Mouse (Mus musculus): ENCODE measurements around the gene Copa. TPM values are rescaled to one million over a fixed set of nuclear protein-coding genes. Genes with fewer than 3 reads are reported as not detected.

Gene Copa
- polyA plus RNA-seq, 1 experiment from 2014 or later = 146 TPM

- Histone ChIP-seq H3K27me3 (ENCODE audit: control insufficient read depth, insufficient read depth, low read length) (no peaks in the 10 kb centered on the region), H3K27ac (ENCODE audit: low read depth, low read length) (no peak overlapping the region), H3K4me2 (no peak overlapping the region), H3K4me3 (ENCODE audit: low read depth, low read length) (no peak overlapping the region), H3K4me1 (ENCODE audit: control insufficient read depth, insufficient read depth, low read length) (no peaks in the 10 kb centered on the region; the same call in 1 of the 2 replicates), H3K9ac (ENCODE audit: low read depth, low read length) (no peak overlapping the region), H3K9me3 (replicated peaks; ENCODE audit: control insufficient read depth, low read length) (no peaks in the 10 kb centered on the region), H3K36me3 (ENCODE audit: control insufficient read depth, insufficient read depth, low read length) (peaks cover 31% of the 10 kb centered on the region)
- WGBS (ENCODE audit: insufficient replicate concordance) = 77% methylated on average over 13 of the region's 13 CpGs
- ATAC-seq (replicated peaks; ENCODE audit: insufficient number of reproducible peaks, low FRiP score, low TSS enrichment) = no peak; the same call in 1 of the 2 replicates
Observed at GRCm38 (mm10) chr1:172064613-172065141, 17.7 kb upstream of the Copa start.

- peaks cover 64% of the 10 kb centered on the region for H3K36me3 ChIP-seq (ENCODE audit: control insufficient read depth, insufficient read depth, low read length)
- no peaks in the 10 kb centered on the region for H3K9me3 ChIP-seq (replicated peaks; ENCODE audit: control insufficient read depth, low read length)
- no peak overlapping the region for H3K4me2 ChIP-seq
- H3K27ac ChIP-seq (ENCODE audit: low read depth, low read length) = no peak overlapping the region
- H3K4me1 ChIP-seq (ENCODE audit: control insufficient read depth, insufficient read depth, low read length) = peaks cover 8% of the 10 kb centered on the region; the same call in 1 of the 2 replicates
- 46% methylated on average over 6 of the region's 6 CpGs for WGBS (ENCODE audit: insufficient replicate concordance)
- no peak for ATAC-seq (replicated peaks; ENCODE audit: insufficient number of reproducible peaks, low FRiP score, low TSS enrichment)
- H3K9ac ChIP-seq (ENCODE audit: low read depth, low read length) = no peak overlapping the region
- no peaks in the 10 kb centered on the region for H3K27me3 ChIP-seq (ENCODE audit: control insufficient read depth, insufficient read depth, low read length)
- H3K4me3 ChIP-seq (ENCODE audit: low read depth, low read length) = no peak overlapping the region
Observed at GRCm38 (mm10) chr1:172070227-172070626, 12.1 kb upstream of the Copa start.

- 70% methylated on average over 4 of the region's 4 CpGs for WGBS (ENCODE audit: insufficient replicate concordance)
- Histone ChIP-seq H3K9me3 (replicated peaks; ENCODE audit: control insufficient read depth, low read length) (no peaks in the 10 kb centered on the region), H3K27me3 (ENCODE audit: control insufficient read depth, insufficient read depth, low read length) (no peaks in the 10 kb centered on the region), H3K9ac (ENCODE audit: low read depth, low read length) (no peak overlapping the region), H3K4me2 (no peak overlapping the region), H3K27ac (ENCODE audit: low read depth, low read length) (no peak overlapping the region), H3K4me3 (ENCODE audit: low read depth, low read length) (no peak overlapping the region), H3K4me1 (ENCODE audit: control insufficient read depth, insufficient read depth, low read length) (peaks cover 8% of the 10 kb centered on the region; the same call in 1 of the 2 replicates), H3K36me3 (ENCODE audit: control insufficient read depth, insufficient read depth, low read length) (peaks cover 55% of the 10 kb centered on the region)
- ATAC-seq (replicated peaks; ENCODE audit: insufficient number of reproducible peaks, low FRiP score, low TSS enrichment) = no peak
Observed at GRCm38 (mm10) chr1:172071556-172071955, 10.8 kb upstream of the Copa start.

- Histone ChIP-seq H3K4me3 (ENCODE audit: low read depth, low read length) (no peak overlapping the region), H3K36me3 (ENCODE audit: control insufficient read depth, insufficient read depth, low read length) (peaks cover 46% of the 10 kb centered on the region), H3K27ac (ENCODE audit: low read depth, low read length) (no peak overlapping the region), H3K9ac (ENCODE audit: low read depth, low read length) (no peak overlapping the region), H3K27me3 (ENCODE audit: control insufficient read depth, insufficient read depth, low read length) (no peaks in the 10 kb centered on the region), H3K9me3 (replicated peaks; ENCODE audit: control insufficient read depth, low read length) (no peaks in the 10 kb centered on the region), H3K4me1 (ENCODE audit: control insufficient read depth, insufficient read depth, low read length) (peaks cover 8% of the 10 kb centered on the region; the same call in 1 of the 2 replicates), H3K4me2 (no peak overlapping the region)
- no peak for ATAC-seq (replicated peaks; ENCODE audit: insufficient number of reproducible peaks, low FRiP score, low TSS enrichment)
- WGBS (ENCODE audit: insufficient replicate concordance) = 95% methylated on average over 7 of the region's 7 CpGs
Observed at GRCm38 (mm10) chr1:172072604-172073003, 9.7 kb upstream of the Copa start.

- Histone ChIP-seq H3K9ac (ENCODE audit: low read depth, low read length) (0 out of 2 replicates have a peak overlapping the region, but pooled peaks have one; percentile 29), H3K9me3 (replicated peaks; ENCODE audit: control insufficient read depth, low read length) (no peaks in the 10 kb centered on the region), H3K27me3 (ENCODE audit: control insufficient read depth, insufficient read depth, low read length) (no peaks in the 10 kb centered on the region), H3K4me3 (ENCODE audit: low read depth, low read length) (no peak overlapping the region), H3K4me2 (no peak overlapping the region; the same call in 1 of the 2 replicates), H3K4me1 (ENCODE audit: control insufficient read depth, insufficient read depth, low read length) (0 out of 2 replicates have a peak, but pooled peaks cover 5% of the 10 kb centered on the region), H3K36me3 (ENCODE audit: control insufficient read depth, insufficient read depth, low read length) (peaks cover 23% of the 10 kb centered on the region), H3K27ac (ENCODE audit: low read depth, low read length) (peak overlapping the region; percentile 46; the same call in 1 of the 2 replicates)
- no peak for ATAC-seq (replicated peaks; ENCODE audit: insufficient number of reproducible peaks, low FRiP score, low TSS enrichment)
- 41% methylated on average over 5 of the region's 5 CpGs for WGBS (ENCODE audit: insufficient replicate concordance)
Observed at GRCm38 (mm10) chr1:172077981-172078380, 4.3 kb upstream of the Copa start.

GRCm38 (mm10) chr1:172082899-172083445 is 643 bp downstream of the Copa start:
- no peaks in the 10 kb centered on the region for H3K27me3 ChIP-seq (ENCODE audit: control insufficient read depth, insufficient read depth, low read length)
- H3K4me3 ChIP-seq (ENCODE audit: low read depth, low read length) = peak overlapping the region; percentile 95
- H3K4me1 ChIP-seq (ENCODE audit: control insufficient read depth, insufficient read depth, low read length) = peaks cover 10% of the 10 kb centered on the region; the same call in 1 of the 2 replicates
- H3K36me3 ChIP-seq (ENCODE audit: control insufficient read depth, insufficient read depth, low read length) = 0 out of 2 replicates have a peak, but pooled peaks cover 7% of the 10 kb centered on the region
- 2% methylated on average over 23 of the region's 24 CpGs for WGBS (ENCODE audit: insufficient replicate concordance)
- peak overlapping the region; percentile 78 for H3K27ac ChIP-seq (ENCODE audit: low read depth, low read length)
- H3K9me3 ChIP-seq (replicated peaks; ENCODE audit: control insufficient read depth, low read length) = no peaks in the 10 kb centered on the region
- H3K9ac ChIP-seq (ENCODE audit: low read depth, low read length) = peak overlapping the region; percentile 94
- peak; percentile 19 for ATAC-seq (replicated peaks; ENCODE audit: insufficient number of reproducible peaks, low FRiP score, low TSS enrichment)
- H3K4me2 ChIP-seq = peak overlapping the region; percentile 74

GRCm38 (mm10) chr1:172093522-172093921 is 11.2 kb downstream of the Copa start:
- peak overlapping the region; percentile 10; the same call in 1 of the 2 replicates for H3K27ac ChIP-seq (ENCODE audit: low read depth, low read length)
- 74% methylated on average over 3 of the region's 3 CpGs for WGBS (ENCODE audit: insufficient replicate concordance)
- no peak overlapping the region for H3K4me3 ChIP-seq (ENCODE audit: low read depth, low read length)
- H3K4me1 ChIP-seq (ENCODE audit: control insufficient read depth, insufficient read depth, low read length) = peaks cover 6% of the 10 kb centered on the region
- H3K36me3 ChIP-seq (ENCODE audit: control insufficient read depth, insufficient read depth, low read length) = peaks cover 33% of the 10 kb centered on the region
- H3K27me3 ChIP-seq (ENCODE audit: control insufficient read depth, insufficient read depth, low read length) = no peaks in the 10 kb centered on the region
- no peaks in the 10 kb centered on the region for H3K9me3 ChIP-seq (replicated peaks; ENCODE audit: control insufficient read depth, low read length)
- H3K4me2 ChIP-seq = no peak overlapping the region
- 0 out of 2 replicates have a peak overlapping the region, but pooled peaks have one; percentile 10 for H3K9ac ChIP-seq (ENCODE audit: low read depth, low read length)
- ATAC-seq (replicated peaks; ENCODE audit: insufficient number of reproducible peaks, low FRiP score, low TSS enrichment) = no peak

- Histone ChIP-seq H3K27ac (ENCODE audit: low read depth, low read length) (0 out of 2 replicates have a peak overlapping the region, but pooled peaks have one; percentile 43), H3K4me2 (no peak overlapping the region), H3K9me3 (replicated peaks; ENCODE audit: control insufficient read depth, low read length) (no peaks in the 10 kb centered on the region), H3K36me3 (ENCODE audit: control insufficient read depth, insufficient read depth, low read length) (peaks cover 35% of the 10 kb centered on the region), H3K4me1 (ENCODE audit: control insufficient read depth, insufficient read depth, low read length) (peaks cover 6% of the 10 kb centered on the region), H3K27me3 (ENCODE audit: control insufficient read depth, insufficient read depth, low read length) (no peaks in the 10 kb centered on the region), H3K9ac (ENCODE audit: low read depth, low read length) (no peak overlapping the region), H3K4me3 (ENCODE audit: low read depth, low read length) (no peak overlapping the region)
- ATAC-seq (replicated peaks; ENCODE audit: insufficient number of reproducible peaks, low FRiP score, low TSS enrichment) = no peak
Observed at GRCm38 (mm10) chr1:172094295-172094694, 12.0 kb downstream of the Copa start.

- Histone ChIP-seq H3K4me3 (ENCODE audit: low read depth, low read length) (no peak overlapping the region), H3K9me3 (replicated peaks; ENCODE audit: control insufficient read depth, low read length) (no peaks in the 10 kb centered on the region), H3K4me1 (ENCODE audit: control insufficient read depth, insufficient read depth, low read length) (peaks cover 6% of the 10 kb centered on the region), H3K9ac (ENCODE audit: low read depth, low read length) (no peak overlapping the region), H3K4me2 (no peak overlapping the region), H3K36me3 (ENCODE audit: control insufficient read depth, insufficient read depth, low read length) (peaks cover 36% of the 10 kb centered on the region), H3K27ac (ENCODE audit: low read depth, low read length) (no peak overlapping the region), H3K27me3 (ENCODE audit: control insufficient read depth, insufficient read depth, low read length) (no peaks in the 10 kb centered on the region)
- no peak for ATAC-seq (replicated peaks; ENCODE audit: insufficient number of reproducible peaks, low FRiP score, low TSS enrichment)
- 34% methylated on average over 6 of the region's 6 CpGs for WGBS (ENCODE audit: insufficient replicate concordance)
Observed at GRCm38 (mm10) chr1:172095202-172095601, 12.9 kb downstream of the Copa start.
